Mouse (Mus musculus): ENCODE data around the gene Nbl1. TPM values are rescaled to one million over a fixed set of nuclear protein-coding genes. Genes with fewer than 3 reads are reported as not detected.
A peak's percentile ranks its signal among the peaks of the same experiment; 100 is the strongest.

Nbl1 gene
- total and polyA plus RNA-seq, 3 experiments, result 0.14 TPM; not detected in 2

GRCm38 (mm10) chr4:139100326-139100725 lies 7.5 kb upstream of the Nbl1 start:
- no peaks in the 10 kb centered on the region for H3K4me1 ChIP-seq (ENCODE audit: control insufficient read depth in 1 of 2, insufficient read depth in 2 of 2, low read length in 2 of 2)
- H3K4me3 ChIP-seq (ENCODE audit: control insufficient read depth in 1 of 2, insufficient read depth in 1 of 2, low read depth in 2 of 2, low read length in 2 of 2), result no peak overlapping the region
- no peaks in the 10 kb centered on the region for H3K79me2 ChIP-seq (ENCODE audit: control insufficient read depth, insufficient read depth, low read length, poor library complexity)
- H3K9me3 ChIP-seq (replicated peaks; ENCODE audit: insufficient read depth, low read length), result no peaks in the 10 kb centered on the region
- no peaks in the 10 kb centered on the region for H3K27me3 ChIP-seq (ENCODE audit: control insufficient read depth in 1 of 2, insufficient read depth in 2 of 2, low read length in 2 of 2)
- TF ChIP-seq GATA1 (IDR thresholded peaks at IDR 0.05; ENCODE audit: low read depth, low read length) (no peak), POLR2AphosphoS2 (IDR thresholded peaks at IDR 0.05; ENCODE audit: low read length) (peak; percentile 43; the same call in 1 of the 2 replicates), POLR2AphosphoS5 (IDR thresholded peaks at IDR 0.05; ENCODE audit: borderline replicate concordance, low read depth, low read length) (no peak), KAT2A (conservative IDR thresholded peaks at IDR 0.05; ENCODE audit: low read depth, low read length) (no peak)
- no peak for DNase-seq (ENCODE audit: low read depth, low spot score)
- no peak overlapping the region for H3K9ac ChIP-seq (ENCODE audit: control insufficient read depth, low read depth, low read length, poor library complexity, severe bottlenecking)
- H3K27ac ChIP-seq (ENCODE audit: control insufficient read depth, low read depth, low read length), result no peak overlapping the region
- peaks cover 0 to 4% of the 10 kb centered on the region in 2 experiments; a peak in 1 of 4 replicates for H3K36me3 ChIP-seq (ENCODE audit: control insufficient read depth in 1 of 2, insufficient read depth in 2 of 2, low read length in 2 of 2)

- H3K79me2 ChIP-seq (ENCODE audit: control insufficient read depth, insufficient read depth, low read length, poor library complexity), result no peaks in the 10 kb centered on the region
- no peaks in the 10 kb centered on the region for H3K27me3 ChIP-seq (ENCODE audit: control insufficient read depth in 1 of 2, insufficient read depth in 2 of 2, low read length in 2 of 2)
- no peak overlapping the region for H3K4me3 ChIP-seq (ENCODE audit: control insufficient read depth in 1 of 2, insufficient read depth in 1 of 2, low read depth in 2 of 2, low read length in 2 of 2)
- TF ChIP-seq RCOR1 (IDR thresholded peaks at IDR 0.05; ENCODE audit: low read depth, low read length), result no peak
- TF ChIP-seq MAX (IDR thresholded peaks at IDR 0.05; ENCODE audit: low read length), result no peak
- TF ChIP-seq ZC3H11A (IDR thresholded peaks at IDR 0.05; ENCODE audit: low read depth, low read length), result no peak
- no peak for TF ChIP-seq KAT2A (conservative IDR thresholded peaks at IDR 0.05; ENCODE audit: low read depth, low read length)
- no peak for TF ChIP-seq POLR2AphosphoS2 (IDR thresholded peaks at IDR 0.05; ENCODE audit: low read length)
- TF ChIP-seq NELFE (IDR thresholded peaks at IDR 0.05; ENCODE audit: low read depth, low read length), result no peak
- no peak for TF ChIP-seq TCF12 (IDR thresholded peaks at IDR 0.05; ENCODE audit: low read depth, low read length)
- TF ChIP-seq TBP (IDR thresholded peaks at IDR 0.05; ENCODE audit: low read depth, low read length), result no peak
- no peak for TF ChIP-seq MYB (IDR thresholded peaks at IDR 0.05; ENCODE audit: low read depth, low read length)
- no peak for TF ChIP-seq TAL1 (IDR thresholded peaks at IDR 0.05; ENCODE audit: low read length)
- TF ChIP-seq MYC (IDR thresholded peaks at IDR 0.05; ENCODE audit: low read depth, low read length), result no peak
- no peak for TF ChIP-seq USF2 (IDR thresholded peaks at IDR 0.05; ENCODE audit: borderline replicate concordance in 1 of 2, insufficient read depth in 1 of 2, low read depth in 1 of 2, low read length in 2 of 2)
- TF ChIP-seq ELF1 (IDR thresholded peaks at IDR 0.05; ENCODE audit: low read depth, low read length), result no peak
- no peak for TF ChIP-seq MAFK (IDR thresholded peaks at IDR 0.05; ENCODE audit: borderline replicate concordance, low read depth, low read length)
- no peaks in the 10 kb centered on the region for H3K36me3 ChIP-seq (ENCODE audit: control insufficient read depth in 1 of 2, insufficient read depth in 2 of 2, low read length in 2 of 2)
- no peak overlapping the region for H3K9ac ChIP-seq (ENCODE audit: control insufficient read depth, low read depth, low read length, poor library complexity, severe bottlenecking)
- H3K4me1 ChIP-seq (ENCODE audit: control insufficient read depth in 1 of 2, insufficient read depth in 2 of 2, low read length in 2 of 2), result no peaks in the 10 kb centered on the region
- no peak overlapping the region for H3K27ac ChIP-seq (ENCODE audit: control insufficient read depth, low read depth, low read length)
- DNase-seq (ENCODE audit: low read depth, low spot score), result no peak
- no peaks in the 10 kb centered on the region for H3K9me3 ChIP-seq (replicated peaks; ENCODE audit: insufficient read depth, low read length)
Observed at GRCm38 (mm10) chr4:139096201-139096600, 3.4 kb upstream of the Nbl1 start.

All from MEL (cell line).